Mouse (Mus musculus): ENCODE results near the gene Tomm70a. TPM values are rescaled to one million over a fixed set of nuclear protein-coding genes. Genes with fewer than 3 reads are reported as not detected.
"Not testable (repeated sequence)": the region's sequence is repeated elsewhere in the genome, so short reads cannot be mapped to it uniquely, and the experiment has no call there.

The Tomm70a gene
- polyA plus RNA-seq, 1 experiment = 51.6 TPM

- H3K27me3 ChIP-seq (ENCODE audit: control insufficient read depth, insufficient read depth, low read length) = no peaks in the 10 kb centered on the region
- peak overlapping the region; percentile 34 for H3K27ac ChIP-seq (ENCODE audit: insufficient read depth, low read length)
- WGBS = 21% methylated on average over 5 of the region's 5 CpGs
- no peak for DNase-seq
- peak overlapping the region; percentile 79 for H3K4me3 ChIP-seq (replicated peaks; ENCODE audit: insufficient read depth, low read depth, low read length)
- no peaks in the 10 kb centered on the region for H3K4me1 ChIP-seq (ENCODE audit: control insufficient read depth, insufficient read depth, low read length)
- TF ChIP-seq CTCF (IDR thresholded peaks at IDR 0.05; ENCODE audit: borderline replicate concordance, insufficient read depth, low read depth, low read length) (no peak), POLR2A (IDR thresholded peaks at IDR 0.05; ENCODE audit: borderline replicate concordance, insufficient read depth, low read length) (no peak)
Measured at GRCm38 (mm10) chr16:57167514-57167912, 46.0 kb downstream of the Tomm70a start.

GRCm38 (mm10) chr16:57168236-57168635 is 46.7 kb downstream of the Tomm70a start:
- no peak overlapping the region for H3K27ac ChIP-seq (ENCODE audit: insufficient read depth, low read length)
- WGBS = 62% methylated on average over 4 of the region's 4 CpGs
- no peak for DNase-seq
- H3K4me3 ChIP-seq (replicated peaks; ENCODE audit: insufficient read depth, low read depth, low read length) = no peak overlapping the region
- H3K4me1 ChIP-seq (ENCODE audit: control insufficient read depth, insufficient read depth, low read length) = no peaks in the 10 kb centered on the region
- no peak for TF ChIP-seq CTCF (IDR thresholded peaks at IDR 0.05; ENCODE audit: borderline replicate concordance, insufficient read depth, low read depth, low read length)
- no peak for TF ChIP-seq POLR2A (IDR thresholded peaks at IDR 0.05; ENCODE audit: borderline replicate concordance, insufficient read depth, low read length)
- no peaks in the 10 kb centered on the region for H3K27me3 ChIP-seq (ENCODE audit: control insufficient read depth, insufficient read depth, low read length)

GRCm38 (mm10) chr16:57171161-57171560 is 49.7 kb downstream of the Tomm70a start:
- H3K4me1 ChIP-seq (ENCODE audit: control insufficient read depth, insufficient read depth, low read length) = peaks cover 3% of the 10 kb centered on the region; the same call in 1 of the 2 replicates
- no peak overlapping the region for H3K27ac ChIP-seq (ENCODE audit: insufficient read depth, low read length)
- TF ChIP-seq CTCF (IDR thresholded peaks at IDR 0.05; ENCODE audit: borderline replicate concordance, insufficient read depth, low read depth, low read length) (no peak), POLR2A (IDR thresholded peaks at IDR 0.05; ENCODE audit: borderline replicate concordance, insufficient read depth, low read length) (no peak)
- H3K27me3 ChIP-seq (ENCODE audit: control insufficient read depth, insufficient read depth, low read length) = no peaks in the 10 kb centered on the region
- no peak overlapping the region for H3K4me3 ChIP-seq (replicated peaks; ENCODE audit: insufficient read depth, low read depth, low read length)
- 84% methylated on average over 8 of the region's 8 CpGs for WGBS
- DNase-seq = no peak

GRCm38 (mm10) chr16:57171570-57171969 is 50.1 kb downstream of the Tomm70a start:
- TF ChIP-seq CTCF (IDR thresholded peaks at IDR 0.05; ENCODE audit: borderline replicate concordance, insufficient read depth, low read depth, low read length) (no peak), POLR2A (IDR thresholded peaks at IDR 0.05; ENCODE audit: borderline replicate concordance, insufficient read depth, low read length) (no peak)
- WGBS = 64% methylated on average over 6 of the region's 6 CpGs
- Histone ChIP-seq H3K4me3 (replicated peaks; ENCODE audit: insufficient read depth, low read depth, low read length) (no peak overlapping the region), H3K27ac (ENCODE audit: insufficient read depth, low read length) (no peak overlapping the region), H3K4me1 (ENCODE audit: control insufficient read depth, insufficient read depth, low read length) (peaks cover 3% of the 10 kb centered on the region; the same call in 1 of the 2 replicates), H3K27me3 (ENCODE audit: control insufficient read depth, insufficient read depth, low read length) (no peaks in the 10 kb centered on the region)
- DNase-seq = no peak

GRCm38 (mm10) chr16:57174480-57174879 is 53.0 kb downstream of the Tomm70a start:
- not testable (repeated sequence) for H3K4me1 ChIP-seq (ENCODE audit: control insufficient read depth, insufficient read depth, low read length); H3K27me3 ChIP-seq (ENCODE audit: control insufficient read depth, insufficient read depth, low read length); H3K4me3 ChIP-seq (replicated peaks; ENCODE audit: insufficient read depth, low read depth, low read length); DNase-seq; H3K27ac ChIP-seq (ENCODE audit: insufficient read depth, low read length)

GRCm38 (mm10) chr16:57175751-57176150 is 54.2 kb downstream of the Tomm70a start:
- Histone ChIP-seq H3K4me1 (ENCODE audit: control insufficient read depth, insufficient read depth, low read length) (peaks cover 3% of the 10 kb centered on the region; the same call in 1 of the 2 replicates), H3K27me3 (ENCODE audit: control insufficient read depth, insufficient read depth, low read length) (no peaks in the 10 kb centered on the region), H3K27ac (ENCODE audit: insufficient read depth, low read length) (no peak overlapping the region), H3K4me3 (replicated peaks; ENCODE audit: insufficient read depth, low read depth, low read length) (no peak overlapping the region)
- 88% methylated on average over 2 of the region's 2 CpGs for WGBS
- DNase-seq = no peak
- no peak for TF ChIP-seq CTCF (IDR thresholded peaks at IDR 0.05; ENCODE audit: borderline replicate concordance, insufficient read depth, low read depth, low read length)
- no peak for TF ChIP-seq POLR2A (IDR thresholded peaks at IDR 0.05; ENCODE audit: borderline replicate concordance, insufficient read depth, low read length)

GRCm38 (mm10) chr16:57176276-57176675 is 54.8 kb downstream of the Tomm70a start:
- Histone ChIP-seq H3K4me3 (replicated peaks; ENCODE audit: insufficient read depth, low read depth, low read length) (no peak overlapping the region), H3K27ac (ENCODE audit: insufficient read depth, low read length) (no peak overlapping the region), H3K4me1 (ENCODE audit: control insufficient read depth, insufficient read depth, low read length) (peaks cover 3% of the 10 kb centered on the region; the same call in 1 of the 2 replicates), H3K27me3 (ENCODE audit: control insufficient read depth, insufficient read depth, low read length) (no peaks in the 10 kb centered on the region)
- TF ChIP-seq CTCF (IDR thresholded peaks at IDR 0.05; ENCODE audit: borderline replicate concordance, insufficient read depth, low read depth, low read length) (no peak), POLR2A (IDR thresholded peaks at IDR 0.05; ENCODE audit: borderline replicate concordance, insufficient read depth, low read length) (no peak)
- WGBS = 86% methylated on average over 7 of the region's 7 CpGs
- no peak for DNase-seq

GRCm38 (mm10) chr16:57177254-57177653 is 55.8 kb downstream of the Tomm70a start:
- H3K4me3 ChIP-seq (replicated peaks; ENCODE audit: insufficient read depth, low read depth, low read length) = no peak overlapping the region
- peak; percentile 38 to 42 for DNase-seq
- H3K27ac ChIP-seq (ENCODE audit: insufficient read depth, low read length) = no peak overlapping the region
- 78% methylated on average over 2 of the region's 2 CpGs for WGBS
- no peak for TF ChIP-seq POLR2A (IDR thresholded peaks at IDR 0.05; ENCODE audit: borderline replicate concordance, insufficient read depth, low read length)
- peak; percentile 59; the same call in 1 of the 2 replicates for TF ChIP-seq CTCF (IDR thresholded peaks at IDR 0.05; ENCODE audit: borderline replicate concordance, insufficient read depth, low read depth, low read length)
- no peaks in the 10 kb centered on the region for H3K27me3 ChIP-seq (ENCODE audit: control insufficient read depth, insufficient read depth, low read length)
- peaks cover 3% of the 10 kb centered on the region; the same call in 1 of the 2 replicates for H3K4me1 ChIP-seq (ENCODE audit: control insufficient read depth, insufficient read depth, low read length)
